Mouse (Mus musculus): ENCODE results near the gene Speer4f1.

DNA sequence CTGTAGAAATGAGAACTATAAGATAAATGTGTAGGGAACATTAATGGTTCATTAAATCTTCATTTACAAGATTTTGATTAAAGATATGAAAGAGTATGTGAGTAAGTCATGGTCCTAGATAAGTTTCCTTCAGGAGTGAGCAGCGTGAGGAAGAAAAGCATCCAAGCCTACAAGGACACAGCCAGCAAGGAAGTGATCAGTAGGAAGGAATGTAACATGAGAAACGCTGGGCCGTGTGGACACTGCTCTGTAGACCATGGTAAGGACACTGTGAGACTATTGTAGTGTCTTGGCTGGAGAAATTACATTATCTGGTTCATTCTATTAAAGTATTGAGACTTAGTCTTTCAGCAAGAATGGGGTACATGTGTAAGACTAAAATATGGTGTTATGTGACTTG, 19.2 kb upstream of the Speer4f1 start:
- no peak for TF ChIP-seq POLR2A (IDR thresholded peaks at IDR 0.05; ENCODE audit: extremely low read depth, insufficient read depth, low read length)
- no peak for TF ChIP-seq CTCF (IDR thresholded peaks at IDR 0.05; ENCODE audit: extremely low read depth, insufficient read depth, low read length)

Data from cortical plate, adult 2 months (tissue).